Mouse (Mus musculus) limb, embryonic 14.5 days (tissue): Measurements from ENCODE around the gene Tmem161a. TPM values are rescaled to one million over a fixed set of nuclear protein-coding genes. Genes with fewer than 3 reads are reported as not detected.

Experiments used
- ATAC-seq: fragments of 200-750 bp; cut with Nextera tagmentation; 2 replicates; pipeline ENCODE4 v1.8.0; 2017; ENCODE audit warnings: low read depth, moderate number of reproducible peaks, moderate TSS enrichment; ENCODE audit not compliant: low FRiP score
- DNase-seq: peaks from one replicate; pipeline ENCODE4 v3.0.0-alpha.2; 2015; ENCODE audit warnings: low spot score
- H3K27ac ChIP-seq: fragments of 300-500 bp; sonication (generic); replicated peaks from 2 replicates; pipeline ENCODE4 v1.5.1; 2014; ENCODE audit warnings: low read depth, mild to moderate bottlenecking, low read length, moderate library complexity, mixed read lengths
- H3K27me3 ChIP-seq: fragments of 300-500 bp; sonication (generic); 2 replicates; pipeline ENCODE4 v1.6.1; 2014; ENCODE audit warnings: low read length, mixed read lengths; ENCODE audit not compliant: control insufficient read depth, insufficient read depth
- H3K36me3 ChIP-seq: fragments of 300-500 bp; sonication (generic); 2 replicates; pipeline ENCODE4 v1.6.1; 2014; ENCODE audit warnings: mild to moderate bottlenecking, low read length, moderate library complexity, mixed read lengths; ENCODE audit not compliant: control insufficient read depth, insufficient read depth
- H3K4me1 ChIP-seq: fragments of 300-500 bp; sonication (generic); 2 replicates; pipeline ENCODE4 v1.6.1; 2014; ENCODE audit warnings: antibody characterized with exemption, low read length, mixed read lengths; ENCODE audit not compliant: control insufficient read depth, insufficient read depth
- H3K4me2 ChIP-seq: fragments of 300-500 bp; sonication (generic); replicated peaks from 2 replicates; pipeline ENCODE4 v1.6.1; 2014; ENCODE audit warnings: low read depth, mild to moderate bottlenecking, low read length, moderate library complexity; ENCODE audit not compliant: severe bottlenecking
- H3K4me3 ChIP-seq: fragments of 300-500 bp; sonication (generic); replicated peaks from 2 replicates; pipeline ENCODE4 v1.5.1; 2014; ENCODE audit warnings: low read length
- H3K9ac ChIP-seq: fragments of 300-500 bp; sonication (generic); 2 replicates; pipeline ENCODE4 v1.6.1; 2014; ENCODE audit warnings: mild to moderate bottlenecking, low read depth, low read length, moderate library complexity; ENCODE audit not compliant: severe bottlenecking
- H3K9me3 ChIP-seq: fragments of 300-500 bp; sonication (generic); 2 replicates; pipeline ENCODE4 v1.6.1; 2016; ENCODE audit warnings: low read length; ENCODE audit not compliant: control insufficient read depth
- POLR2A ChIP-seq: fragments of 200-500 bp; IDR thresholded peaks from 2 replicates; pipeline ENCODE4 v1.8.0; 2012; ENCODE audit warnings: inconsistent platforms, mild to moderate bottlenecking, moderate library complexity, borderline replicate concordance; ENCODE audit not compliant: insufficient read depth, insufficient read length; ENCODE audit errors: extremely low read depth
- WGBS: fragments of 180-500 bp; shearing (Covaris S2); extraction: QIAGEN DNeasy Blood & Tissue Kit; methylation state at CpG from one replicate; pipeline ENCODE4 v1.1.7; 2014; 5-methylcytosine and 5-hydroxymethylcytosine counted together
- polyA plus RNA-seq, 2 experiments: library from polyadenylated mRNA; depleted of rRNA in 1 of 2; stranded (reverse) in 1 of 2; unstranded in 1 of 2; fragments of >200 nt; fragmentation: Nextera tagmentation in 1 of 2; extraction: Ambion mirVana in 1 of 2; gene quantifications; 2 replicates each; pipeline versions ENCODE4 v1.2.1 to v1.2.3; 2012 to 2014

Gene Tmem161a
- polyA plus RNA-seq, 2 experiments = 49.9 to 151 TPM

DNA sequence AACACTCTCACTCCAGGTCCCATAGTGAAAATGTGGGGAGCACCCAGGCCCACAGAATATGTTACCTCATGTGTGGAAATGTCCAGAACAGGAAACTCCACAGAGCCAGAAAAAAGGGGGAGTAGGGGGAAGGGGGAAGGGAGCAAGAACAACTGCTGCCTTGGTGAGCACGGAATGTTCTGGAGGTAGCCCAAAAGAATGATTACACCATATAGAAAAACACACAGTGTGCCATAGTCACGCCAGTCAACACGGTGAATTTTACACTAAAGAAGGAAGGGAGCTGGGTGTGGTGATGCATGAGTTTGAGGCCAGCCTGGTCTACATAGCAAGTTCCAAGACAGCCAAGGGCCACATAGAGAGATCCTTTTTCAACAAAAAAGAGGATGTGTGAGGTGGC is 8.8 kb upstream of the Tmem161a start:
- ATAC-seq (no peak), DNase-seq (no peak)
- Histone ChIP-seq H3K27ac (no peak overlapping the region), H3K4me1 (no peaks in the 10 kb centered on the region), H3K9ac (no peak overlapping the region), H3K9me3 (no peaks in the 10 kb centered on the region), H3K27me3 (peaks cover 9% of the 10 kb centered on the region; the same call in 1 of the 2 replicates), H3K4me2 (no peak overlapping the region), H3K36me3 (no peaks in the 10 kb centered on the region), H3K4me3 (no peak overlapping the region)
- no peak for TF ChIP-seq POLR2A
- WGBS = 88% methylated on average over 3 of the region's 3 CpGs

DNA sequence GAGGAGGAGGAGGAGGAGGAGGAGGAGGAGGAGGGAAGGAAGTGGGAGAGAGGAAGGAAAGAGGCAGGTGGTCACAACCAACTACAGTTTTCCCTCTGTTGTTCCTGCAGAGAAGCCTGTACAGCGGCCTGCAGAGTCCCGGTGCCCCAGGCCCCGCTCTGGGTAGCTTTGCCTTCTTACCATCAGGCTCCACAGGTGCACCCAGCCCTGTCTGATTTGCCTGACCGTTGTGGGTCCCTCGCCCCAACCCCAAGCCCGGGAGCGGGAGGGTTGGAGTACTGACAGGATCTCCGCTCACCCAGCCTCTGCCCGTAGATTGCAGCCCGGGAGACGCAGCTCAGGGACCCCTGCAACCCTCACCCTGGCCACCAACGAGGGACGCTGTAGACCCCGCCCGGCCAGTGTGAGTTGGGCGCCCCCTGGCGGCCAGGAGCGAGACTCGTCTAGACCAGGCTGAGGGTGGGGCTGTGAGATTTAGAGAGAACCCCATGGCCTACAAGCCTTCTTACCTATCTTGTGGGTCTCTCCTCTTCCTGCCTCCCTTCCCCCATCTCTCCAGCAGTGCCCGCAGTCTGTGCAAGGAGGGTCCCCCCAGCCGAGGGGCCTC is 5.5 kb upstream of the Tmem161a start:
- Histone ChIP-seq H3K9me3 (no peaks in the 10 kb centered on the region), H3K4me3 (peak overlapping the region; percentile 12), H3K27me3 (peaks cover 9% of the 10 kb centered on the region; the same call in 1 of the 2 replicates), H3K9ac (no peak overlapping the region), H3K4me2 (peak overlapping the region; percentile 48), H3K4me1 (no peaks in the 10 kb centered on the region), H3K27ac (no peak overlapping the region), H3K36me3 (no peaks in the 10 kb centered on the region)
- 3% methylated on average over 21 of the region's 21 CpGs for WGBS
- DNase-seq (peak; percentile 44), ATAC-seq (peak; percentile 90)
- TF ChIP-seq POLR2A = no peak

DNA sequence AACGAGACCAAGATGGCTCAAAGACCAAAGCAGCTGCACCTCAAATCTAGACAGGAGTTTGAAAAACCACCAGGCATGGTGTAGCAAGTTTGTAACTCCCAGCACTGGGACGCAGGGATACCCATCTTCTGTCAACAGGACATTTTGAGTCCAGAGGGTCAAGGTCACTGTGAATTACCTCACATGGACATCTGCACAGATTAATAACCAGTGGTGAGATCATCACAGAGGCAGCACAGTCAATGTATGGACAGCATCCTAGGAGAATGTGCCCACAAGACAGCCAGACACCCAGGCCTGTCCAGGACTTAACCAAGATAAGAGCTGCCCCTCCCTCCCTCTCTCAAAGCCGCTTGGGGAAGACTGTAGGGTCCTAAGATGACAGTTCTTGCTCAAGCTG is 2.0 kb upstream of the Tmem161a start:
- H3K27ac ChIP-seq = no peak overlapping the region
- WGBS = 81% methylated on average over 3 of the region's 3 CpGs
- no peak for TF ChIP-seq POLR2A
- no peak for ATAC-seq
- no peaks in the 10 kb centered on the region for H3K36me3 ChIP-seq
- no peak overlapping the region for H3K4me3 ChIP-seq
- peaks cover 9% of the 10 kb centered on the region; the same call in 1 of the 2 replicates for H3K27me3 ChIP-seq
- H3K9ac ChIP-seq = no peak overlapping the region
- H3K4me2 ChIP-seq = no peak overlapping the region
- no peak for DNase-seq
- H3K4me1 ChIP-seq = peaks cover 7% of the 10 kb centered on the region
- H3K9me3 ChIP-seq = no peaks in the 10 kb centered on the region

DNA sequence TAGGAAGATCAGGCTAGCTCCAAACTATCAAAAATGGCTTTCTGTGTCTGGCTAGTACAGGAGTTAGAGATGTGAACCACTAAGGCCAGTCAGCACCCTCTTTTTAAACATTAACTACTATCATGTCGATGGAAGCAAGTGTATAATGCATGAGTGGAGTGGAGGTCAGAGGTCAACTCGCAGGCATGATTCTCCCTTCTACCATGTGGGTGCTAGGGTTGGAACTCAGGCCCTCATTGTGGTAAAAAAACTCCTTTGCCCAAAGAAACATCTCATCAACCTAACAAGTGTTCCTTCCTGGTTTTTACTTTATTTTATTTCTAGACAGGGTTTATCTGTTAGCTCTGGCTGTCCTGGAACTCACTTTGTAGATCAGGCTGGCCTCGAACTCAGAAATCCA is 1.4 kb upstream of the Tmem161a start:
- peaks cover 7% of the 10 kb centered on the region for H3K4me1 ChIP-seq
- no peak overlapping the region for H3K9ac ChIP-seq
- H3K4me2 ChIP-seq = no peak overlapping the region
- WGBS = 70% methylated on average over 3 of the region's 3 CpGs
- no peak for DNase-seq
- H3K27me3 ChIP-seq = 0 out of 2 replicates have a peak, but pooled peaks cover 4% of the 10 kb centered on the region
- no peaks in the 10 kb centered on the region for H3K36me3 ChIP-seq
- no peaks in the 10 kb centered on the region for H3K9me3 ChIP-seq
- TF ChIP-seq POLR2A = no peak
- H3K27ac ChIP-seq = no peak overlapping the region
- ATAC-seq = no peak
- no peak overlapping the region for H3K4me3 ChIP-seq

DNA sequence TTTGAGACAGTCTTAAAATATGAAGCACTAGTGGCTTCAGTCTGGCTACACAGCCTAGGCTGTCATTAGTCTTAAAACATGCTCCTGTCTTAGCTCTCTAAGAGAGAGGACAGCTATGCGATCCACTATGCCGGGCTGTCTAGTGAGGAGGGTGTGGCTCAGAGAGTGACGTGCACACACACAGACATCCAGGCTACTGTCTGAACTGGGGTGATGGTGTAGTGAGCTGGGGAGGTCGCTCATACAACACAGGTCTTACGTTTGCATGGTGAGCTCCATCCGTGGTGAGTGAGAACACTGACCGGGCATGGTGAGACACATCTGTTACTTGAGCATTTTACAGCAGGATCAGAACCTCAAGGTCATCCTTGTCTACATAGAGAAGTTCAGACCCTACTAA is 916 bp upstream of the Tmem161a start:
- WGBS = 89% methylated on average over 7 of the region's 7 CpGs
- no peaks in the 10 kb centered on the region; the same call in 1 of the 2 replicates for H3K36me3 ChIP-seq
- H3K27me3 ChIP-seq = 0 out of 2 replicates have a peak, but pooled peaks cover under 1% of the 10 kb centered on the region
- ATAC-seq (no peak), DNase-seq (no peak)
- no peaks in the 10 kb centered on the region for H3K9me3 ChIP-seq
- H3K4me3 ChIP-seq = no peak overlapping the region
- H3K4me1 ChIP-seq = peaks cover 7% of the 10 kb centered on the region
- no peak overlapping the region; the same call in 1 of the 2 replicates for H3K4me2 ChIP-seq
- H3K27ac ChIP-seq = no peak overlapping the region
- no peak for TF ChIP-seq POLR2A
- H3K9ac ChIP-seq = no peak overlapping the region

DNA sequence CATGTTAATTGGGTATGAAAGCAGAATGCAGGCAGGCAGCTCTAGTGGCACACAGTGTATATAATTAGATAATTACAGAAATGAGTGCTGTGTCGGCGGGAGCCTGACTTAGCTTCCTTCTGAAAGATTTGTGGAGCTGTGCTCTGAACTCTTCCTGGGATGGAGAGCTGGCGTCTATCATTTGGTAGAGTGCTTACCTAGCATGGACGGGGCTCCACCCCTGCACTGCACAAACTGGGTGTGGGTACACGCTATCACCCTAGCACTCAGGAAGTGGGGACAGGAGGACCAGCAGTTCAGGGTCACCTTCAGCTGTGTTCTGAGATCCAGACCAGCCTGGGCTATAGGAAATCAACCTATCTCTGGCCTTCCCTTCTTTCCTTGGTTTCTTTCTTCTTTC is 1.2 kb downstream of the Tmem161a start:
- no peak for TF ChIP-seq POLR2A
- H3K4me3 ChIP-seq = peak overlapping the region; percentile 66; the same call in 1 of the 2 replicates
- no peak for ATAC-seq
- no peak overlapping the region for H3K9ac ChIP-seq
- DNase-seq = no peak
- H3K27ac ChIP-seq = no peak overlapping the region
- H3K27me3 ChIP-seq = no peaks in the 10 kb centered on the region
- WGBS = 71% methylated on average over 5 of the region's 5 CpGs
- H3K36me3 ChIP-seq = peaks cover 18% of the 10 kb centered on the region
- peaks cover 7% of the 10 kb centered on the region for H3K4me1 ChIP-seq
- H3K9me3 ChIP-seq = no peaks in the 10 kb centered on the region
- H3K4me2 ChIP-seq = peak overlapping the region; percentile 60
